Mouse (Mus musculus): ENCODE measurements around the gene Mab21l2.

Mab21l2 gene

GRCm38 (mm10) chr3:86548091-86549015, at the start of gene Mab21l2:
Gene Mab21l2 (minus strand): TSS chr3:86548629.
- DNase-seq (ENCODE audit: inconsistent age in 2 of 2, low spot score in 1 of 2), result peak; percentile 59 to 82

- no peak for DNase-seq (ENCODE audit: inconsistent age in 2 of 2, low spot score in 1 of 2)
These were observed 26.9 kb upstream of the Mab21l2 start for GRCm38 (mm10) chr3:86575312-86575711.

- DNase-seq (ENCODE audit: inconsistent age in 2 of 2, low spot score in 1 of 2), result no peak
These were observed 24.3 kb upstream of the Mab21l2 start for GRCm38 (mm10) chr3:86572519-86573244.

GRCm38 (mm10) chr3:86571518-86571917, 23.1 kb upstream of the Mab21l2 start:
- DNase-seq (ENCODE audit: inconsistent age in 2 of 2, low spot score in 1 of 2), result no peak

- DNase-seq (ENCODE audit: inconsistent age in 2 of 2, low spot score in 1 of 2), result no peak
These were observed 18.9 kb upstream of the Mab21l2 start for GRCm38 (mm10) chr3:86567312-86567711.

- DNase-seq (ENCODE audit: inconsistent age in 2 of 2, low spot score in 1 of 2), result no peak
These were observed 13.0 kb upstream of the Mab21l2 start for GRCm38 (mm10) chr3:86561396-86561795.

GRCm38 (mm10) chr3:86561023-86561344, 12.6 kb upstream of the Mab21l2 start:
- no peak for DNase-seq (ENCODE audit: inconsistent age in 2 of 2, low spot score in 1 of 2)

GRCm38 (mm10) chr3:86560281-86561022, 12.0 kb upstream of the Mab21l2 start:
- DNase-seq (ENCODE audit: inconsistent age in 2 of 2, low spot score in 1 of 2), result peak; percentile 8 to 71

- DNase-seq (ENCODE audit: inconsistent age in 2 of 2, low spot score in 1 of 2), result no peak
These were observed 11.2 kb upstream of the Mab21l2 start for GRCm38 (mm10) chr3:86559635-86560034.

GRCm38 (mm10) chr3:86558976-86559375, 10.5 kb upstream of the Mab21l2 start:
- no peak for DNase-seq (ENCODE audit: inconsistent age in 2 of 2, low spot score in 1 of 2)

GRCm38 (mm10) chr3:86552170-86552569, 3.7 kb upstream of the Mab21l2 start:
- DNase-seq (ENCODE audit: inconsistent age in 2 of 2, low spot score in 1 of 2), result peak in 1 of 2 experiments; percentile 27

GRCm38 (mm10) chr3:86551011-86551728, 2.7 kb upstream of the Mab21l2 start:
- peak in 1 of 2 experiments; percentile 25 for DNase-seq (ENCODE audit: inconsistent age in 2 of 2, low spot score in 1 of 2)

- peak in 1 of 2 experiments; percentile 50 for DNase-seq (ENCODE audit: inconsistent age in 2 of 2, low spot score in 1 of 2)
These were observed 2.0 kb upstream of the Mab21l2 start for GRCm38 (mm10) chr3:86550301-86551010.

- no peak for DNase-seq (ENCODE audit: inconsistent age in 2 of 2, low spot score in 1 of 2)
These were observed 1.1 kb downstream of the Mab21l2 start for GRCm38 (mm10) chr3:86547251-86547791.

GRCm38 (mm10) chr3:86546471-86547250, 1.8 kb downstream of the Mab21l2 start:
- DNase-seq (ENCODE audit: inconsistent age in 2 of 2, low spot score in 1 of 2), result peak; percentile 86 to 94

GRCm38 (mm10) chr3:86545945-86546344, 2.5 kb downstream of the Mab21l2 start:
- peak in 1 of 2 experiments; percentile 51 for DNase-seq (ENCODE audit: inconsistent age in 2 of 2, low spot score in 1 of 2)

GRCm38 (mm10) chr3:86544785-86545184, 3.6 kb downstream of the Mab21l2 start:
- peak in 1 of 2 experiments; percentile 49 for DNase-seq (ENCODE audit: inconsistent age in 2 of 2, low spot score in 1 of 2)

- no peak for DNase-seq (ENCODE audit: inconsistent age in 2 of 2, low spot score in 1 of 2)
These were observed 6.5 kb downstream of the Mab21l2 start for GRCm38 (mm10) chr3:86541863-86542397.

Measured in adrenal gland, adult (tissue).